Mouse (Mus musculus) MEL (cell line): Measurements from ENCODE around the gene Fzd7.

ENCODE experiments used
- CTCF ChIP-seq, 3 experiments: IDR thresholded peaks in 2 of 3; conservative IDR thresholded peaks in 1 of 3; 2 replicates each; pipeline ENCODE4 v1.5.1; 2011 to 2012; ENCODE audit warnings: low read length in 3 of 3, low read depth in 2 of 3, mild to moderate bottlenecking in 2 of 3, improper control_type of control experiment in 1 of 3, inconsistent platforms in 1 of 3, mixed read lengths in 1 of 3, moderate library complexity in 1 of 3; ENCODE audit not compliant: control insufficient read depth in 1 of 3, insufficient read depth in 1 of 3, poor library complexity in 1 of 3, severe bottlenecking in 1 of 3
- E2F4 ChIP-seq: IDR thresholded peaks from 2 replicates; pipeline ENCODE4 v1.6.1; 2011; ENCODE audit warnings: low read depth, low read length, improper control_type of control experiment, borderline replicate concordance
- EP300 ChIP-seq, 2 experiments: IDR thresholded peaks; 2 replicates each; pipeline ENCODE4 v1.6.1; 2011; ENCODE audit warnings: improper control_type of control experiment in 2 of 2, low read length in 2 of 2, low read depth in 1 of 2, mild to moderate bottlenecking in 1 of 2
- GATA1 ChIP-seq: IDR thresholded peaks from 2 replicates; pipeline ENCODE4 v1.6.1; 2011; ENCODE audit warnings: low read depth, low read length, improper control_type of control experiment
- JUND ChIP-seq: IDR thresholded peaks from 2 replicates; pipeline ENCODE4 v1.6.1; 2011; ENCODE audit warnings: low read depth, mild to moderate bottlenecking, improper control_type of control experiment, low read length
- KAT2A ChIP-seq: conservative IDR thresholded peaks from 2 replicates; pipeline ENCODE4 v1.6.1; 2012; ENCODE audit warnings: low read depth, low read length, improper control_type of control experiment, inconsistent platforms
- POLR2A ChIP-seq, 2 experiments: IDR thresholded peaks; 2 replicates each; pipeline ENCODE4 v1.6.1; 2011 to 2012; ENCODE audit warnings: low read length in 2 of 2, mild to moderate bottlenecking in 2 of 2, control low read depth in 1 of 2, improper control_type of control experiment in 1 of 2, low read depth in 1 of 2, moderate library complexity in 1 of 2; ENCODE audit not compliant: control insufficient read depth in 1 of 2, insufficient read depth in 1 of 2, poor library complexity in 1 of 2
- POLR2AphosphoS2 ChIP-seq: IDR thresholded peaks from 2 replicates; pipeline ENCODE4 v1.6.1; 2011; ENCODE audit warnings: low read length, improper control_type of control experiment
- POLR2AphosphoS5 ChIP-seq: IDR thresholded peaks from 2 replicates; pipeline ENCODE4 v1.6.1; 2012; ENCODE audit warnings: low read depth, borderline replicate concordance, mild to moderate bottlenecking, inconsistent platforms, low read length, moderate library complexity, mixed read lengths
- RAD21 ChIP-seq: IDR thresholded peaks from 2 replicates; pipeline ENCODE4 v1.6.1; 2011; ENCODE audit warnings: mild to moderate bottlenecking, low read depth, low read length, improper control_type of control experiment
- TBP ChIP-seq: IDR thresholded peaks from 2 replicates; pipeline ENCODE4 v1.8.0; 2011; ENCODE audit warnings: low read depth, low read length, improper control_type of control experiment
- USF1 ChIP-seq: IDR thresholded peaks from 2 replicates; pipeline ENCODE4 v1.6.1; 2014; ENCODE audit warnings: low read depth, mild to moderate bottlenecking, inconsistent platforms, low read length, improper control_type of control experiment, moderate library complexity
- ZMIZ1 ChIP-seq: IDR thresholded peaks from 2 replicates; pipeline ENCODE4 v1.6.1; 2012; ENCODE audit warnings: low read depth, mild to moderate bottlenecking, inconsistent platforms, low read length, improper control_type of control experiment, moderate library complexity

GRCm38 (mm10) chr1:59522456-59522855, 40.2 kb downstream of the Fzd7 start:
- no peak for TF ChIP-seq RAD21
- TF ChIP-seq GATA1, result no peak
- TF ChIP-seq E2F4, result no peak
- TF ChIP-seq EP300 (IDR thresholded peaks at IDR 0.05; ENCODE audit: low read depth in 1 of 2, low read length in 2 of 2), result no peak
- TF ChIP-seq POLR2A (IDR thresholded peaks at IDR 0.05; ENCODE audit: control insufficient read depth in 1 of 2, insufficient read depth in 1 of 2, low read depth in 1 of 2, low read length in 2 of 2, poor library complexity in 1 of 2), result no peak
- no peak for TF ChIP-seq POLR2AphosphoS5
- no peak for TF ChIP-seq TBP
- TF ChIP-seq POLR2AphosphoS2, result no peak
- no peak for TF ChIP-seq ZMIZ1
- TF ChIP-seq USF1, result no peak
- TF ChIP-seq JUND, result no peak
- TF ChIP-seq KAT2A, result no peak
- no peak for TF ChIP-seq CTCF (IDR thresholded peaks at IDR 0.05 in 2 of 3, conservative IDR thresholded peaks at IDR 0.05 in 1 of 3; ENCODE audit: control insufficient read depth in 1 of 3, insufficient read depth in 1 of 3, low read depth in 2 of 3, low read length in 3 of 3, poor library complexity in 1 of 3, severe bottlenecking in 1 of 3)
